Mouse (Mus musculus): ENCODE measurements at regions not wholly inside any gene's neighbourhood (a gene's known extent, or its start where the extent isn't known, plus 50 kb on each side); places are given as distances from the start of the nearest gene placed in this dataset.

DNA sequence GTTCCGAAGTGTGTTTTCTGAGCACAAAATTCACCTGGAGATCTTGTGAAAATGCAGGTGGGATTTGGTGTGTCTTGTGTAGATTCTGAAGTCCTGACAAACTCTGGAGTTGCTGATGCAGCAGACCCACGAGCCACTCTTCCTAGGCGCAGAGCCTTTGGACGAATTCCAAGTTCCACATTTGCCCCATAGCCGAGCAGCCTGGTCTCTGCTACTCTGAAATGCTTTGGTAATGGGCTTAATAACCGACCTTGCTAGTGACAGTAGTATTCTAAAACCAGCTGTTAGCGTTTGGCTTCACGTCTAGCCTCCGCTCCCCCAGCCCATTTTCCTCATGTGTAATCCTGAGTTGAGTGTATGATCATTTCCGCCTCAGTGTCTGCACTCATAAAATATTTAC, 139.5 kb downstream of the Usp46 start:
- Histone ChIP-seq H3K27me3 (ENCODE audit: control insufficient read depth, insufficient read depth, low read length) (no peaks in the 10 kb centered on the region), H3K36me3 (ENCODE audit: control insufficient read depth, insufficient read depth, low read length) (no peaks in the 10 kb centered on the region), H3K27ac (ENCODE audit: control insufficient read depth, insufficient read depth, low read length) (no peak overlapping the region), H3K4me1 (replicated peaks; ENCODE audit: control insufficient read depth, insufficient read depth, low read length) (no peaks in the 10 kb centered on the region), H3K4me3 (ENCODE audit: control insufficient read depth, insufficient read depth, low read length) (no peak overlapping the region)
- TF ChIP-seq POLR2A (IDR thresholded peaks at IDR 0.05; ENCODE audit: control insufficient read depth, extremely low read depth, insufficient read depth, low read length, poor library complexity), result no peak
- TF ChIP-seq CTCF (IDR thresholded peaks at IDR 0.05; ENCODE audit: borderline replicate concordance, control insufficient read depth, extremely low read depth, insufficient read depth, low read length, poor library complexity), result no peak
- 65% methylated on average over 10 of the region's 10 CpGs for WGBS
- no peak for DNase-seq

DNA sequence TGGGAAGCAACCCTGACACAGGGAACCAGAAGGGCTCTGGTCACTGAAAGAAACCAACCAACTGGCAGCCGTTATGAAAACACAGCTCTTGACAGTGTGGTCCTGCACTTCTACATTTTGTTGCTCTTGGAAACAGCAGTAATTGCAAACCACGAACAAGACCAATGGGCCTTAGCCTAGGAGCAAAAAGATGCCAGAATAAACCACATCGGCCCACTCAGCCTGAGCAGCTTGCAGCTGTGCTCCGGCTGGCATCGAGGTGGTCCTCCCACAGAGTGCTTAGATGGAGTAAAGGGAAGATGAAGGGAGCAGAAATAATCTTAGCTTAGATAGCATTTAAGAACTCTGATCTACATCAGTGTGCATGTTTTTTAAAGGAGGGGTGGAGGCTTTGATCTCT, 138.0 kb downstream of the Usp46 start:
- DNase-seq, result no peak
- H3K27ac ChIP-seq (ENCODE audit: control insufficient read depth, insufficient read depth, low read length), result no peak overlapping the region
- H3K27me3 ChIP-seq (ENCODE audit: control insufficient read depth, insufficient read depth, low read length), result no peaks in the 10 kb centered on the region
- 46% methylated on average over 5 of the region's 5 CpGs for WGBS
- no peak overlapping the region for H3K4me3 ChIP-seq (ENCODE audit: control insufficient read depth, insufficient read depth, low read length)
- H3K4me1 ChIP-seq (replicated peaks; ENCODE audit: control insufficient read depth, insufficient read depth, low read length), result no peaks in the 10 kb centered on the region
- TF ChIP-seq POLR2A (IDR thresholded peaks at IDR 0.05; ENCODE audit: control insufficient read depth, extremely low read depth, insufficient read depth, low read length, poor library complexity) (no peak), CTCF (IDR thresholded peaks at IDR 0.05; ENCODE audit: borderline replicate concordance, control insufficient read depth, extremely low read depth, insufficient read depth, low read length, poor library complexity) (no peak)
- no peaks in the 10 kb centered on the region for H3K36me3 ChIP-seq (ENCODE audit: control insufficient read depth, insufficient read depth, low read length)

- 59% methylated on average over 2 of the region's 2 CpGs for WGBS
- Histone ChIP-seq H3K4me1 (replicated peaks; ENCODE audit: control insufficient read depth, insufficient read depth, low read length) (no peaks in the 10 kb centered on the region), H3K27me3 (ENCODE audit: control insufficient read depth, insufficient read depth, low read length) (no peaks in the 10 kb centered on the region), H3K4me3 (ENCODE audit: control insufficient read depth, insufficient read depth, low read length) (no peak overlapping the region), H3K36me3 (ENCODE audit: control insufficient read depth, insufficient read depth, low read length) (no peaks in the 10 kb centered on the region), H3K27ac (ENCODE audit: control insufficient read depth, insufficient read depth, low read length) (no peak overlapping the region)
- no peak for TF ChIP-seq POLR2A (IDR thresholded peaks at IDR 0.05; ENCODE audit: control insufficient read depth, extremely low read depth, insufficient read depth, low read length, poor library complexity)
- no peak for TF ChIP-seq CTCF (IDR thresholded peaks at IDR 0.05; ENCODE audit: borderline replicate concordance, control insufficient read depth, extremely low read depth, insufficient read depth, low read length, poor library complexity)
- peak; percentile 19 for DNase-seq
Measured at GRCm38 (mm10) chr5:73937799-73938198, 130.4 kb downstream of the Usp46 start.

GRCm38 (mm10) chr5:73938450-73938849, 129.8 kb downstream of the Usp46 start:
- TF ChIP-seq CTCF (IDR thresholded peaks at IDR 0.05; ENCODE audit: borderline replicate concordance, control insufficient read depth, extremely low read depth, insufficient read depth, low read length, poor library complexity) (no peak), POLR2A (IDR thresholded peaks at IDR 0.05; ENCODE audit: control insufficient read depth, extremely low read depth, insufficient read depth, low read length, poor library complexity) (no peak)
- Histone ChIP-seq H3K36me3 (ENCODE audit: control insufficient read depth, insufficient read depth, low read length) (no peaks in the 10 kb centered on the region), H3K4me3 (ENCODE audit: control insufficient read depth, insufficient read depth, low read length) (no peak overlapping the region), H3K27ac (ENCODE audit: control insufficient read depth, insufficient read depth, low read length) (no peak overlapping the region), H3K4me1 (replicated peaks; ENCODE audit: control insufficient read depth, insufficient read depth, low read length) (no peaks in the 10 kb centered on the region), H3K27me3 (ENCODE audit: control insufficient read depth, insufficient read depth, low read length) (no peaks in the 10 kb centered on the region)
- WGBS, result 57% methylated on average over 4 of the region's 4 CpGs
- DNase-seq, result no peak

- 85% methylated on average over 3 of the region's 3 CpGs for WGBS
- Histone ChIP-seq H3K27me3 (ENCODE audit: control insufficient read depth, insufficient read depth, low read length) (no peaks in the 10 kb centered on the region), H3K27ac (ENCODE audit: control insufficient read depth, insufficient read depth, low read length) (no peak overlapping the region), H3K4me1 (replicated peaks; ENCODE audit: control insufficient read depth, insufficient read depth, low read length) (no peaks in the 10 kb centered on the region), H3K4me3 (ENCODE audit: control insufficient read depth, insufficient read depth, low read length) (no peak overlapping the region), H3K36me3 (ENCODE audit: control insufficient read depth, insufficient read depth, low read length) (no peaks in the 10 kb centered on the region)
- TF ChIP-seq POLR2A (IDR thresholded peaks at IDR 0.05; ENCODE audit: control insufficient read depth, extremely low read depth, insufficient read depth, low read length, poor library complexity) (no peak), CTCF (IDR thresholded peaks at IDR 0.05; ENCODE audit: borderline replicate concordance, control insufficient read depth, extremely low read depth, insufficient read depth, low read length, poor library complexity) (no peak)
- no peak for DNase-seq
Measured at GRCm38 (mm10) chr5:73942950-73943349, 125.3 kb downstream of the Usp46 start.

- Histone ChIP-seq H3K27ac (ENCODE audit: control insufficient read depth, insufficient read depth, low read length) (no peak overlapping the region), H3K27me3 (ENCODE audit: control insufficient read depth, insufficient read depth, low read length) (no peaks in the 10 kb centered on the region), H3K36me3 (ENCODE audit: control insufficient read depth, insufficient read depth, low read length) (no peaks in the 10 kb centered on the region), H3K4me3 (ENCODE audit: control insufficient read depth, insufficient read depth, low read length) (no peak overlapping the region), H3K4me1 (replicated peaks; ENCODE audit: control insufficient read depth, insufficient read depth, low read length) (no peaks in the 10 kb centered on the region)
- TF ChIP-seq CTCF (IDR thresholded peaks at IDR 0.05; ENCODE audit: borderline replicate concordance, control insufficient read depth, extremely low read depth, insufficient read depth, low read length, poor library complexity) (no peak), POLR2A (IDR thresholded peaks at IDR 0.05; ENCODE audit: control insufficient read depth, extremely low read depth, insufficient read depth, low read length, poor library complexity) (no peak)
- DNase-seq, result no peak
- WGBS, result 86% methylated on average over 3 of the region's 3 CpGs
Measured at GRCm38 (mm10) chr5:73945671-73946070, 122.6 kb downstream of the Usp46 start.

- WGBS, result 92% methylated on average over 6 of the region's 6 CpGs
- Histone ChIP-seq H3K4me3 (ENCODE audit: control insufficient read depth, insufficient read depth, low read length) (no peak overlapping the region), H3K36me3 (ENCODE audit: control insufficient read depth, insufficient read depth, low read length) (no peaks in the 10 kb centered on the region), H3K27me3 (ENCODE audit: control insufficient read depth, insufficient read depth, low read length) (no peaks in the 10 kb centered on the region), H3K4me1 (replicated peaks; ENCODE audit: control insufficient read depth, insufficient read depth, low read length) (no peaks in the 10 kb centered on the region), H3K27ac (ENCODE audit: control insufficient read depth, insufficient read depth, low read length) (no peak overlapping the region)
- no peak for DNase-seq
- TF ChIP-seq POLR2A (IDR thresholded peaks at IDR 0.05; ENCODE audit: control insufficient read depth, extremely low read depth, insufficient read depth, low read length, poor library complexity), result no peak
- TF ChIP-seq CTCF (IDR thresholded peaks at IDR 0.05; ENCODE audit: borderline replicate concordance, control insufficient read depth, extremely low read depth, insufficient read depth, low read length, poor library complexity), result no peak
Measured at GRCm38 (mm10) chr5:73946164-73946563, 122.1 kb downstream of the Usp46 start.
